Mouse (Mus musculus): ENCODE results near the gene Bnip2. TPM values are rescaled to one million over a fixed set of nuclear protein-coding genes. Genes with fewer than 3 reads are reported as not detected.

Bnip2 gene
- polyA plus RNA-seq, 1 experiment: 32.5 TPM

- peak; percentile 9 for DNase-seq (ENCODE audit: low read depth)
Observed at GRCm38 (mm10) chr9:70048280-70048679, 59.0 kb downstream of the Bnip2 start.

DNA sequence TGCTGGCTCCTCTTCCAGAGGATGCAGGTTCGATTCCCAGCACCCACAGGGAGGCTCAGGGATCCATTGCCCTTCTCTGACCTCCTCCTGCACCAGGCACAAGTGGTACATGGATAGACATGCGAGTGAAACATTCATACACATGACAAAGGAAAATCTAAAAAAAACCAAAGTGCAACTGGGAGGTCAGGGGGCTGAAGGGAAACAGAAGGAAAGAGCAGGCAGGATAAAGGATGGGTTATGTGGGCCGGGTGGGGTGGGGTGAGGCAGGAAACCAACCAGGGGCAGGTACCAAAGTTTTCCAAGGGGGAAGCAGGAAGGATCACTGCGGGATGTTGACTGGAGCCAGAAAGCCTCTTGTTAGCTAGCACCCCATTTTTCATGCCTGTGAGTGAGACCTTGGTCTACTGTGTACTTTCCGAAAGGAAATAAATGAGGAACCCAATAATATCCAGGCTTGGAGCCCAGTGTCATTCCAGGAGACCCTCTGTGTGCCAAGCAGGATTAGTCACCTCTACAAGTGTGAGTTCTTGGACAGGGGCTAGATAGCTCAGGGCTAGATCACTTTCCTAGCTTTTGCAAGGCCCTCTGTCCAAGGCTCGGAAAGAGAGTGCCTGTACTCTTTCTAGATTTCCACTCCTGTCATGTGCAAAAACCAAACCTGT lies 59.6 kb downstream of the Bnip2 start:
- DNase-seq (ENCODE audit: low read depth): no peak

GRCm38 (mm10) chr9:70049416-70049783 lies 60.1 kb downstream of the Bnip2 start:
- no peak for DNase-seq (ENCODE audit: low read depth)

DNA sequence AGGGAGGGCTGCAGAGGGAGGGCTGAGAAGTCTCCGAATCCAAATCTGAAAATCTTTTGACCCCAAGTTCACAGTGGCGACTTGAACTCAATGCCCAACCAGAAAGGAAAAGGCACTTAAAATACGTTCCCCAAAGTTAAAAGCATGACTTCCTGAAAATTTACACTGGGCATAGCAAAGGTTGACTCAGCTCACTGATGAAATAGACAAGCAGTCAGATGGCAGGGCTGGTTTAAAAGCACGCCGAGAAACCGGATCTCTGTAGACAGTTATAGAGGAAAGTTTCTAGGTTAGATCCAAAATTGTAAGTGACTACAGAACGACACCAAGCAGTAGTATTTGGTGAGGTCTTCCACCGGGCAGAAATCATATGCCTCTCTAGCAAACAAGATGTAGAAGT lies 60.6 kb downstream of the Bnip2 start:
- DNase-seq (ENCODE audit: low read depth): no peak

- no peak for DNase-seq (ENCODE audit: low read depth)
Observed at GRCm38 (mm10) chr9:70052730-70053129, 63.5 kb downstream of the Bnip2 start.

GRCm38 (mm10) chr9:70053411-70053810 lies 64.1 kb downstream of the Bnip2 start:
- DNase-seq (ENCODE audit: low read depth): no peak

Other genes with a start within 250 kb of the Bnip2 start
- gene Foxb1, start 228.5 kb upstream of the Bnip2 start, polyA plus RNA-seq (2012; rRNA removed): not detected in 2 replicates
- gene Gtf2a2, start 23.1 kb downstream of the Bnip2 start, polyA plus RNA-seq (2012; rRNA removed): 39.7 and 50.6 TPM in 2 replicates
- gene Gcnt3, start 48.6 kb downstream of the Bnip2 start, polyA plus RNA-seq (2012; rRNA removed): not detected in 2 replicates
- gene Fam81a, start 153.1 kb downstream of the Bnip2 start, polyA plus RNA-seq (2012; rRNA removed): 1.00 and 1.5 TPM in 2 replicates
- gene Myo1e, start 217.9 kb downstream of the Bnip2 start, polyA plus RNA-seq (2012; rRNA removed): 9.0 and 11.7 TPM in 2 replicates

All from gonadal fat pad, adult 2 months (tissue).